Mouse (Mus musculus) heart, postnatal 36 days (tissue): ENCODE measurements around the gene Mrpl20. TPM values are rescaled to one million over a fixed set of nuclear protein-coding genes. Genes with fewer than 3 reads are reported as not detected.

ENCODE experiments used
- DNase-seq, 2 experiments: peaks; one replicate each; pipeline ENCODE4 v3.0.0; 2021 to 2022
- intact Hi-C: fragments of 180-260 bp; cut with DNase I; formaldehyde crosslinking; loops from one replicate; pipeline ENCODE4 v1.15.1; 2025
- microRNA-seq, 2 experiments: library from miRNA; unstranded; fragments of <30 nt; microRNA quantifications; one replicate each; pipeline ENCODE4 v1.2.0; 2021; ENCODE audit warnings: borderline number of aligned reads in 2 of 2
- total RNA-seq, 2 experiments: library from RNA; stranded (reverse); gene quantifications; 2 replicates each; pipeline ENCODE4 v1.2.3; 2021

The Mrpl20 gene
- total RNA-seq, 2 experiments from 2014 or later, result 77.8 to 81.1 TPM

DNA sequence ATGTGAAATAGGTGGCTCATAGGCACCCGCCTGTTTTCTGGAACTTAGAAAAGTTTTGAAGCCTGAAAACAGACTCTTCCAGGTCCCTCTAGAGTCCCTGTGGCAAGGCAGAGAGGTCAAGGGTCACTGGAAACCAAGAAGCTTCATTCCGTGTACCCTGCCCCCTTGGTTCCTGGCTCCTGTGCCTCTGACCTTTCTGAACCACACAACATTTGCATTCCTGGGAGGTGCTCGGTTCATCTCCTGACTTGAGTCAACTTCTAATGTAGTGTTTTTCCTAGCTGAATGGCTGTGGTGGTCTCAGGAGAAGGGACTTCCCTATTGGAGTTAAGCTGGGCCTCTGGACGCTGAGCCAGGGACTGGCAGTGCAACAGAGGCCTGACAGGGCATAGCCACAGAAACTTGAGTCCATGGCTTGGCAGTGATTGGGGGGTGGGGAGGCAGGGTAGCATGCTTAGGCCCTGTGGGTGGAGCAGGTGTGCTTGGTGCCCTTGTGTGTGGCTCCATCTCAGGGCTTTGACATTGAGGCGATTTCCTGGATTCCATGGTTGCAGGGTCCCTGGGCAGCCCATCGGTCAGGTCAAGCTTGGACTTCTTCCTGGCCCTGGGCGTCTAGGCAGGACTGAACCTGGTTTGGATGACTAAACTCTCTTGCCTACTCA is 45.9 kb downstream of the Mrpl20 start:
- intact Hi-C loops, result no loop called here
- no peak for DNase-seq

DNA sequence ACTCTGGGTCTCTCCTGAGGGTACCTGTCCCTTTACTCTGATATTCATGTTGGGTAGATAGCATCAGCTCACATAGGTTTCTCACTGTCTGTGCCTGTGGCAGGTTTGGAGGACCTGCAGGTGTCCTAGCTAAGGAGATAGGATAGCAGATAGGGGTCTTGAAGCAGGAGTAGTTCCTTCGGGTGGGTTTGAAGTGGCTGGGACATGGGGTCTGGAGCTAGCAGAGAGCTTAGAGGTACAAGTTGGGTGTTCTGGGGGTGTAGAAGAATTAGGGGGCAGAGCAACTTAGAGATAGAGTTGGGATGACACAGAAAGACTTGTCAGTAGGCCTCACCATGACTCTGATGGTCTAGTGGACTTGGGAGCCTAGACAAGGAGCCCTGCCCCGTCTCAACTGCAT is 46.7 kb downstream of the Mrpl20 start:
- no peak for DNase-seq
- intact Hi-C loops, result no loop called here

DNA sequence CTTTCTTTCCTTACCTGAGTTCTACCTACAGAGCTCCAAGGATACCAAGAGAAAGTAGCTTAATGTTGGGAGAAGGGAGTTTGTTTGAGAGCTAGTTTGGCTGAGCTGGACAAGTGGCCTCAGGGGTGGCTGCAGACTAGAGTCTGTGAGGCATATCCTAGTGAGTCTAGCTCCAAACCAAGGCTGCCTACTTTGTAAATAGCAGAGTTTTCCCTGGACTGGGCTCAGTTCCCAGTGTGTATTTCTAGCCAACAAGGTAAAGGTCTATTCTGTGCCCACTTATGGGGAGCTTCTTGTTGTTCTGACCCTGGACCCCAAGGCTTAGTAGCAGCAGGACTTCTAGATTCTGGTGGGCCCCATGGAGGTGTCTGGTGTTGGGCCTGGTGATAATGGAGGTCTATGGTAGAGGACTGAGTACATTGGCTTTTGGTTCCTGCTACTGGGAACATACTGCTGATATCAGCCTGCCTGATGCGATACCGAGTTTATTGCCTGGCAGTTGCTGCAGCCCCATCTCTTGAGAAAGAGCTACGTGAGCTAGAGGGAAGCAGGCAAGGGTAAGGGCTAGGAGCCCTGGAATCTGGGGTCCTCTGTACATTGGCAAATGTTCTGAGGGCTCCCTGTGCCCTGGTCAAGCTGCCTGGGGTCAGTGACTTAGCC is 47.2 kb downstream of the Mrpl20 start:
- no peak for DNase-seq
- intact Hi-C loops, result no loop called here

DNA sequence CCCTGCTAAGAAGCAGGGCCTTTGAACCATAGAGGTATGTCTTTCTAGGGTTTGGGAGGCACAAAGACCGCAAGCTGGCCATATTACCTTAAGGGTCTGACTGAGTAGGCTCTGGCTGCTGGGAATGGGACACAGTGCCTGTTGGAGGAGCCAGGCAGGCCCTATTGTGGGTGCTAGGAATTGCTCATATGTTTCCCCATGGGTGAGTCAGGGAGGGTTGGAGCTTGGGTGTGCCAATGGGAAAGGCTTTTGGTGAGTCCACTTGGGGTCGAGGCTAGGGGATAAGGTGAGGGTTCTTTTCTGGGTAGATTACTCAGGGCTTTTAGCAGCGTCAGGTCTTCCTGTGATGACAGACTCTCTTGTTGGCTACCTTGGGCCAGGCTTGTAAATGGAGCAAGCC is 48.7 kb downstream of the Mrpl20 start:
- intact Hi-C loops, result no loop called here
- DNase-seq, result no peak

DNA sequence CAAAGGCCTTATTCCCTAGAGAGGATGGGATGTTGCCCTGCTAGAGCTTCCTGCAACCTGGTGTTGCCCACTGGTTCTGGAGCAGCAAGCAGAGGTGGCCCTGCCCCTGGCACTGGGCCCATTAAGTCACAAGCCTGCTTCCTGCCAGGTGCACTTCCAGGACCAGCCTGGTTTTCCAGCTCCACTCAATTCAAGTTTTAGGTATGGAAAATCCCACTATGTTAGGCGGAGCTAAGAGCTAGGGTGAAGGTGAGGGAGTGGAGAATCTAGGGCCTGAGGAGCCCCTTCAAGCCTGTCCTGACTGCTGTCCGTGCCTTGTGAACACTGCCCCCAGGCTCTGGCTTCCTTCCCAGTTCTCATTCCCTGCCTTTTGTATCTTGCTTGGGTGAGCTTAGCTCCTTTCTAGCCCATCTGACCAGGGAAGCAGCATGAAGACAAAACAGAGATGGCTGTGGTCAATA is 49.3 kb downstream of the Mrpl20 start:
- intact Hi-C loops, result no loop called here
- peak in 1 of 2 experiments; percentile 38 for DNase-seq

DNA sequence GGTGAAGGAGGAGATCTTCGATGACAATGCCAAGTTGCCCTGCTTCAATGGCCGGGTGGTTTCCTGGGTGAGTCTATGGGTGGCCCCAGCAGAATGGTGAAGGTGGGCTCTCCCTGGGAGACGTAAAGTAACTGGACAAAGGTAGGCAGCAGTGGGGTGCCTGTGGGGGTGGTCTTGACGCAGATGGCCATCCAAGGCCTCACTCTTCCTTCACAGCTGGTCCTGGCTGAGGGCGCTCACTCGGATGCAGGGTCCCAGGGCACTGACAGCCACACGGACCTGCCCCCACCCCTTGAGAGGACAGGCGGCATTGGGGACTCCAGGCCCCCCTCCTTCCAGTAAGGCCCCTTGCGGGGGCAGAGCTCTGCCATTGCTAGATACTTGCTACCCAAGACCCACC is 50.7 kb downstream of the Mrpl20 start:
- DNase-seq, result no peak
- intact Hi-C loops, result no loop called here

DNA sequence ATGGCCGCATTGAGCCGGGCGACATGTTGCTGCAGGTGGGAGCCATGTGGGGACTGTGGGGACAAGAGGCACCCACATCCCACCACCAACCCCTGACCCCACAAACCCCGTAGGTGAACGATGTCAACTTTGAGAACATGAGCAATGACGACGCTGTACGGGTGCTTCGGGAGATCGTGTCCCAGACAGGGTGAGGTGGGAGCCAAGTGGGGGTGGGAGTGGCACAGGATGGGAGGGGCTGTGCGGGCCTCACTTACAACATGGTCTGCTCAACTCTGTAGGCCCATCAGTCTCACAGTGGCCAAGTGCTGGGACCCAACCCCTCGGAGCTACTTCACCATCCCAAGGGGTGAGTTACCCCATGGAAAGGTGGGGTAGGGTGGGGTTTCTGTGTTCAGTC is 52.3 kb downstream of the Mrpl20 start:
- intact Hi-C loops, result no loop called here
- DNase-seq, result no peak

DNA sequence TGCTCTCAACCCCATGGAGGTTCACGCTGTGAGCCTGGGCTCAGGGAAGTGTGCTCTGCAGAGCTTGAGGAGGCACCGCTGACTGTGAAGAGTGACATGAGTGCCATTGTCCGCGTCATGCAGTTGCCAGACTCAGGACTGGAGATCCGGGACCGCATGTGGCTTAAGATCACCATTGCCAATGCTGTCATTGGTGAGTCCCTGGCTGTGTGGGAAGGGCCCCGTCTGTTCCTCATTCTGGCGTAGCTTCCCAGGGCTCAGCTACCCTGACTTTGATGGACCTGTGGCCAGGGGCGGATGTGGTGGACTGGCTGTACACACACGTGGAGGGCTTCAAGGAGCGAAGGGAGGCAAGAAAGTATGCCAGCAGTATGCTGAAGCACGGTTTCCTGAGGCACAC is 53.4 kb downstream of the Mrpl20 start:
- DNase-seq, result no peak
- intact Hi-C loops, result no loop called here

DNA sequence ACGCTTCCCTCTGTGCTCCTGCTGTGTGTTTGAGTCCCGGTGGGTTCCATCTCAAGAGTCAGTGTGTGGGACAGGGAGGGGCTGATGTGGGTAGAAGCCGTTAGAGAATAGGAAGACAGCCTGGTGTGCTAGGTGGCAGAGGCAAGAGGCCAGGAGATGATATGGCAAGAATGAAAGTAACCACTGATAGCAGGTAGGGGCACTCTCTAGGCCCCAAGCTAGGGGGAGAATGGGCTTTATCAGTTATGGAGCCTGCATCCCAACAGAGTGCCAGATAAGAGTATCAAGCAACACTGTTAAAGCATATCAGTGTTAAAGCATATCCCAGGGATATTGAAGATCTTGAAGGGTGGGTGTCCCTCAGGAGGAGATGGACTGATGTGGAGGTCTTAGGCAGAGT is 54.2 kb downstream of the Mrpl20 start:
- no peak for DNase-seq
- intact Hi-C loops, result no loop called here

DNA sequence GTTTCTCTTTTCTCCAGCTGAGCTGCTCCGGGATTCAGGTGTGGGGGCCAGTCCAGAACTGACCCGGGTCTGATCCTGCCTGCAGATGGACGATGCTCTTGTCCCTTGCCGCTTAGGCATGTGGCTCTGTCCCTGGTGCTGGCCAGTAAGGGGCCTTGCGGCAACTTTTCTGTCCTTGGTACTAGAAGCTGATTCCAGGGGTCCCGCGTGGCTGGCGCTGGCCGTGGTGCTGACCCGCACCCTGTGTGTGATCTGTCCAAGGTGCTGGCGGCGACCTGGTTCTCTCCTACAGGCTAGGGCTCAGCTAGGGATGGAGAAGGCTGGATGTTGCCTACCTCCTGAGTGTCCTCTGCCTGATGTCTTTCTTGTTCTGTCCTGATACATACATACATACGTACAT is 56.6 kb downstream of the Mrpl20 start:
- DNase-seq, result peak in 1 of 2 experiments; percentile 56

More for the DNA sequence above, 56.6 kb downstream of the Mrpl20 start:
- intact Hi-C loops, result no loop called here

Small RNA genes within 50 kb of the gene (microRNA-seq; reads per million reads assigned to microRNA genes)
- gene Gm27743, result 0 reads per million in 2 experiments

Other genes starting within 250 kb of the Mrpl20 start
- gene Nadk, start 240.5 kb upstream of the Mrpl20 start, total RNA-seq, result 10 to 100 TPM; 26.2 to 28.1 TPM
- gene Slc35e2, start 201.5 kb upstream of the Mrpl20 start, total RNA-seq, result 1 to 10 TPM; 6.7 to 8.1 TPM
- gene Cdk11b, start 178.0 kb upstream of the Mrpl20 start, total RNA-seq, result 10 to 100 TPM; 32.1 to 34.2 TPM
- gene Gm10563, start 157.5 kb upstream of the Mrpl20 start, total RNA-seq, result not detected
- 10 to 100 TPM in 1 of 2 experiments, 1 to 10 TPM in 1; 9.3 to 10.5 TPM for gene Mmp23, start 149.5 kb upstream of the Mrpl20 start, total RNA-seq
- gene Mib2, start 133.7 kb upstream of the Mrpl20 start, total RNA-seq, result 10 to 100 TPM; 25.3 to 29.9 TPM
- gene Fndc10, start 108.5 kb upstream of the Mrpl20 start, total RNA-seq, result 1 to 10 TPM; 1.2 to 1.6 TPM
- gene Ssu72, start 98.1 kb upstream of the Mrpl20 start, total RNA-seq, result 10 to 100 TPM; 43.5 to 45.6 TPM
- gene Tmem240, start 68.1 kb upstream of the Mrpl20 start, total RNA-seq, result under 1 TPM; 0.19 to 0.42 TPM
- 10 to 100 TPM; 45.1 to 45.9 TPM for gene Atad3a, start 41.8 kb upstream of the Mrpl20 start, total RNA-seq
- 1 to 10 TPM; 6.6 to 7.9 TPM for gene Vwa1, start 28.2 kb upstream of the Mrpl20 start, total RNA-seq
- 1 to 10 TPM in 1 of 2 experiments, under 1 TPM in 1; 0.64 to 1.3 TPM for gene Tmem88b, start 17.0 kb upstream of the Mrpl20 start, total RNA-seq
- gene Ankrd65, start 12.4 kb upstream of the Mrpl20 start, total RNA-seq, result not detected
- 10 to 100 TPM; 31.0 to 34.0 TPM for gene Ccnl2, start 9.6 kb downstream of the Mrpl20 start, total RNA-seq
- gene Aurkaip1, start 28.4 kb downstream of the Mrpl20 start, total RNA-seq, result 100 to 1,000 TPM; 114 to 116 TPM
- 10 to 100 TPM; 27.4 to 33.7 TPM for gene Mxra8, start 36.8 kb downstream of the Mrpl20 start, total RNA-seq
- gene Dvl1, start 44.5 kb downstream of the Mrpl20 start, total RNA-seq, result 10 to 100 TPM; 46.2 to 54.2 TPM
- under 1 TPM; 0.27 to 0.28 TPM for gene Tas1r3, start 60.5 kb downstream of the Mrpl20 start, total RNA-seq
- gene Cptp, start 66.6 kb downstream of the Mrpl20 start, total RNA-seq, result 10 to 100 TPM in 1 of 2 experiments, 1 to 10 TPM in 1; 9.5 to 11.7 TPM
- 10 to 100 TPM; 15.7 to 18.8 TPM for gene Ints11, start 66.7 kb downstream of the Mrpl20 start, total RNA-seq
- gene Pusl1, start 88.9 kb downstream of the Mrpl20 start, total RNA-seq, result 10 to 100 TPM; 12.7 to 13.1 TPM
- 10 to 100 TPM; 12.0 to 12.2 TPM for gene Acap3, start 88.9 kb downstream of the Mrpl20 start, total RNA-seq
- gene Ube2j2, start 141.0 kb downstream of the Mrpl20 start, total RNA-seq, result 10 to 100 TPM; 49.4 to 56.0 TPM
- gene C1qtnf12, start 159.4 kb downstream of the Mrpl20 start, total RNA-seq, result 10 to 100 TPM; 15.6 to 16.0 TPM
- 1 to 10 TPM; 2.2 to 2.4 TPM for gene B3galt6, start 189.8 kb downstream of the Mrpl20 start, total RNA-seq
- gene Sdf4, start 190.0 kb downstream of the Mrpl20 start, total RNA-seq, result 10 to 100 TPM; 77.9 to 89.1 TPM
- under 1 TPM; 0.27 to 0.39 TPM for gene Tnfrsf4, start 211.0 kb downstream of the Mrpl20 start, total RNA-seq
- not detected for gene Tnfrsf18, start 223.3 kb downstream of the Mrpl20 start, total RNA-seq